Mouse (Mus musculus): ENCODE measurements around the gene Tjp1. TPM values are rescaled to one million over a fixed set of nuclear protein-coding genes. Genes with fewer than 3 reads are reported as not detected.

The Tjp1 gene
- polyA plus RNA-seq, 1 experiment, result 2.3 TPM

- no peak for DNase-seq (ENCODE audit: low read depth in 1 of 2, low spot score in 2 of 2)
- Histone ChIP-seq H3K36me3 (ENCODE audit: control insufficient read depth, insufficient read depth, low read length) (no peaks in the 10 kb centered on the region), H3K27ac (ENCODE audit: insufficient read depth, low read length) (no peak overlapping the region), H3K27me3 (ENCODE audit: control insufficient read depth, insufficient read depth, low read length) (no peaks in the 10 kb centered on the region), H3K4me3 (ENCODE audit: extremely low read depth, insufficient read depth, insufficient read length) (no peak overlapping the region), H3K4me1 (ENCODE audit: control insufficient read depth, insufficient read depth, insufficient read length) (no peaks in the 10 kb centered on the region)
- TF ChIP-seq CTCF (IDR thresholded peaks at IDR 0.05; ENCODE audit: extremely low read depth, insufficient read depth, insufficient read length, insufficient replicate concordance), result no peak
- TF ChIP-seq POLR2A (IDR thresholded peaks at IDR 0.05; ENCODE audit: low read depth, low read length), result no peak
- WGBS, result 93% methylated on average over 6 of the region's 6 CpGs
Observed at GRCm38 (mm10) chr7:65489195-65489594, 38.4 kb downstream of the Tjp1 start.

- TF ChIP-seq POLR2A (IDR thresholded peaks at IDR 0.05; ENCODE audit: low read depth, low read length), result no peak
- no peak for TF ChIP-seq CTCF (IDR thresholded peaks at IDR 0.05; ENCODE audit: extremely low read depth, insufficient read depth, insufficient read length, insufficient replicate concordance)
- DNase-seq (ENCODE audit: low read depth in 1 of 2, low spot score in 2 of 2), result no peak
- Histone ChIP-seq H3K27me3 (ENCODE audit: control insufficient read depth, insufficient read depth, low read length) (no peaks in the 10 kb centered on the region), H3K4me3 (ENCODE audit: extremely low read depth, insufficient read depth, insufficient read length) (no peak overlapping the region), H3K27ac (ENCODE audit: insufficient read depth, low read length) (no peak overlapping the region), H3K4me1 (ENCODE audit: control insufficient read depth, insufficient read depth, insufficient read length) (no peaks in the 10 kb centered on the region), H3K36me3 (ENCODE audit: control insufficient read depth, insufficient read depth, low read length) (no peaks in the 10 kb centered on the region)
- WGBS, result 21% methylated on average over 13 of the region's 13 CpGs
Observed at GRCm38 (mm10) chr7:65486259-65486681, 41.3 kb downstream of the Tjp1 start.

- Histone ChIP-seq H3K27ac (ENCODE audit: insufficient read depth, low read length) (no peak overlapping the region), H3K27me3 (ENCODE audit: control insufficient read depth, insufficient read depth, low read length) (no peaks in the 10 kb centered on the region), H3K36me3 (ENCODE audit: control insufficient read depth, insufficient read depth, low read length) (no peaks in the 10 kb centered on the region), H3K4me1 (ENCODE audit: control insufficient read depth, insufficient read depth, insufficient read length) (no peaks in the 10 kb centered on the region), H3K4me3 (ENCODE audit: extremely low read depth, insufficient read depth, insufficient read length) (no peak overlapping the region)
- 22% methylated on average over 5 of the region's 5 CpGs for WGBS
- DNase-seq (ENCODE audit: low read depth in 1 of 2, low spot score in 2 of 2), result no peak
- no peak for TF ChIP-seq POLR2A (IDR thresholded peaks at IDR 0.05; ENCODE audit: low read depth, low read length)
Observed at GRCm38 (mm10) chr7:65484170-65484778, 43.3 kb downstream of the Tjp1 start.

- no peaks in the 10 kb centered on the region for H3K4me1 ChIP-seq (ENCODE audit: control insufficient read depth, insufficient read depth, insufficient read length)
- DNase-seq (ENCODE audit: low read depth in 1 of 2, low spot score in 2 of 2), result no peak
- H3K27ac ChIP-seq (ENCODE audit: insufficient read depth, low read length), result no peak overlapping the region
- TF ChIP-seq CTCF (IDR thresholded peaks at IDR 0.05; ENCODE audit: extremely low read depth, insufficient read depth, insufficient read length, insufficient replicate concordance) (no peak), POLR2A (IDR thresholded peaks at IDR 0.05; ENCODE audit: low read depth, low read length) (no peak)
- H3K36me3 ChIP-seq (ENCODE audit: control insufficient read depth, insufficient read depth, low read length), result no peaks in the 10 kb centered on the region
- H3K27me3 ChIP-seq (ENCODE audit: control insufficient read depth, insufficient read depth, low read length), result no peaks in the 10 kb centered on the region
- H3K4me3 ChIP-seq (ENCODE audit: extremely low read depth, insufficient read depth, insufficient read length), result no peak overlapping the region
- WGBS, result 85% methylated on average over 2 of the region's 2 CpGs
Observed at GRCm38 (mm10) chr7:65482216-65482615, 45.4 kb downstream of the Tjp1 start.

DNA sequence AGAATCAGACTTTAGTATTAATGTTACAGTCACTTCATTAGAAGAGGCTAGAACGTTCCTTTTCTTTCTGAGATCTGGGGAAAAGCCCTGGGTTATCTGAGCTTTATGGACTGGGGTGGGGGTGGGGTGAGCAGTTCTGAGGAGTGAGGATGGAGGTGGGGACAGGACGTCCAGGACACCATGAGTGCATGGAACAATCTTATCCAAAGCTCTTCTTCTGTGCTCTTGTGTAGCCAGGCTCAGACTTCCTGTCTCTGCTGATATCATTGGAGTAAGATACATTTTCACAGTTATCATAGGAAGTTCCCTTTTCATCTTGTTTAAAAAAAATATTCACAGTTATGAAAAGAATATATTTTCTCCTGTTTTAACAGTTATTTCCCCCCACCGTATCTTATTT is 55.5 kb downstream of the Tjp1 start:
- DNase-seq (ENCODE audit: low read depth in 1 of 2, low spot score in 2 of 2), result no peak
- H3K36me3 ChIP-seq (ENCODE audit: control insufficient read depth, insufficient read depth, low read length), result no peaks in the 10 kb centered on the region
- 79% methylated on average over 3 of the region's 3 CpGs for WGBS
- no peak for TF ChIP-seq CTCF (IDR thresholded peaks at IDR 0.05; ENCODE audit: extremely low read depth, insufficient read depth, insufficient read length, insufficient replicate concordance)
- no peak for TF ChIP-seq POLR2A (IDR thresholded peaks at IDR 0.05; ENCODE audit: low read depth, low read length)
- H3K27me3 ChIP-seq (ENCODE audit: control insufficient read depth, insufficient read depth, low read length), result no peaks in the 10 kb centered on the region
- H3K4me1 ChIP-seq (ENCODE audit: control insufficient read depth, insufficient read depth, insufficient read length), result no peaks in the 10 kb centered on the region
- no peak overlapping the region for H3K27ac ChIP-seq (ENCODE audit: insufficient read depth, low read length)
- H3K4me3 ChIP-seq (ENCODE audit: extremely low read depth, insufficient read depth, insufficient read length), result no peak overlapping the region

GRCm38 (mm10) chr7:65471406-65471805 is 56.2 kb downstream of the Tjp1 start:
- Histone ChIP-seq H3K4me1 (ENCODE audit: control insufficient read depth, insufficient read depth, insufficient read length) (no peaks in the 10 kb centered on the region), H3K27ac (ENCODE audit: insufficient read depth, low read length) (no peak overlapping the region), H3K4me3 (ENCODE audit: extremely low read depth, insufficient read depth, insufficient read length) (no peak overlapping the region), H3K27me3 (ENCODE audit: control insufficient read depth, insufficient read depth, low read length) (no peaks in the 10 kb centered on the region), H3K36me3 (ENCODE audit: control insufficient read depth, insufficient read depth, low read length) (no peaks in the 10 kb centered on the region)
- TF ChIP-seq CTCF (IDR thresholded peaks at IDR 0.05; ENCODE audit: extremely low read depth, insufficient read depth, insufficient read length, insufficient replicate concordance) (no peak), POLR2A (IDR thresholded peaks at IDR 0.05; ENCODE audit: low read depth, low read length) (no peak)
- WGBS, result 86% methylated on average over 6 of the region's 6 CpGs
- no peak for DNase-seq (ENCODE audit: low read depth in 1 of 2, low spot score in 2 of 2)

GRCm38 (mm10) chr7:65470214-65470613 is 57.4 kb downstream of the Tjp1 start:
- Histone ChIP-seq H3K4me1 (ENCODE audit: control insufficient read depth, insufficient read depth, insufficient read length) (no peaks in the 10 kb centered on the region), H3K27ac (ENCODE audit: insufficient read depth, low read length) (no peak overlapping the region), H3K4me3 (ENCODE audit: extremely low read depth, insufficient read depth, insufficient read length) (no peak overlapping the region), H3K36me3 (ENCODE audit: control insufficient read depth, insufficient read depth, low read length) (no peaks in the 10 kb centered on the region), H3K27me3 (ENCODE audit: control insufficient read depth, insufficient read depth, low read length) (no peaks in the 10 kb centered on the region)
- TF ChIP-seq POLR2A (IDR thresholded peaks at IDR 0.05; ENCODE audit: low read depth, low read length), result no peak
- TF ChIP-seq CTCF (IDR thresholded peaks at IDR 0.05; ENCODE audit: extremely low read depth, insufficient read depth, insufficient read length, insufficient replicate concordance), result no peak
- no peak for DNase-seq (ENCODE audit: low read depth in 1 of 2, low spot score in 2 of 2)
- 48% methylated on average over 8 of the region's 8 CpGs for WGBS
